Mouse (Mus musculus) CH12.LX (cell line): ENCODE results near the gene Galk1. TPM values are rescaled to one million over a fixed set of nuclear protein-coding genes. Genes with fewer than 3 reads are reported as not detected.

Experiments used
- DNase-seq: peaks from one replicate; pipeline ENCODE4 v3.0.0-alpha.2; 2013; ENCODE audit errors: extremely low read depth
- H3K27ac ChIP-seq: 2 replicates; pipeline ENCODE4 v1.5.1; 2012; ENCODE audit warnings: low read depth, mild to moderate bottlenecking, control low read depth, moderate library complexity; ENCODE audit not compliant: insufficient read depth
- H3K27me3 ChIP-seq: replicated peaks from 2 replicates; pipeline ENCODE3; 2012; ENCODE audit warnings: inconsistent platforms
- H3K36me3 ChIP-seq, 2 experiments: replicated peaks in 1 of 2; 2 replicates each; pipeline versions ENCODE3 to v1.6.1; 2012; ENCODE audit warnings: inconsistent platforms in 1 of 2, low read length in 1 of 2, mild to moderate bottlenecking in 1 of 2, mixed read lengths in 1 of 2, moderate library complexity in 1 of 2; ENCODE audit not compliant: control insufficient read depth in 1 of 2, insufficient read depth in 1 of 2
- H3K4me1 ChIP-seq, 2 experiments: 2 replicates each; pipeline ENCODE4 v1.6.1; 2012; ENCODE audit warnings: inconsistent platforms in 1 of 2, moderate library complexity in 1 of 2; ENCODE audit not compliant: insufficient read depth in 2 of 2, control insufficient read depth in 1 of 2
- H3K4me2 ChIP-seq: 2 replicates; pipeline ENCODE4 v1.6.1; 2012; ENCODE audit warnings: low read depth, mild to moderate bottlenecking, control low read depth; ENCODE audit not compliant: poor library complexity, insufficient read depth, severe bottlenecking
- H3K4me3 ChIP-seq, 3 experiments: fragments of 150-350 bp in 1 of 3; sonication (generic) in 1 of 3; replicated peaks in 1 of 3; 2 replicates each; pipeline versions ENCODE3 to v1.5.1; 2011 to 2012; ENCODE audit warnings: low read depth in 2 of 3, low read length in 2 of 3, mild to moderate bottlenecking in 2 of 3, moderate library complexity in 2 of 3, control low read depth in 1 of 3, improper control_type of control experiment in 1 of 3, inconsistent platforms in 1 of 3, mixed read lengths in 1 of 3; ENCODE audit not compliant: poor library complexity in 1 of 3
- H3K79me2 ChIP-seq: replicated peaks from 2 replicates; pipeline ENCODE4 v1.6.1; 2012; ENCODE audit warnings: mild to moderate bottlenecking, moderate library complexity; ENCODE audit not compliant: control insufficient read depth, poor library complexity, insufficient read depth, severe bottlenecking; ENCODE audit errors: extremely low read depth
- H3K9ac ChIP-seq: 2 replicates; pipeline ENCODE4 v1.6.1; 2012; ENCODE audit warnings: low read depth, mild to moderate bottlenecking, control low read depth, moderate library complexity; ENCODE audit not compliant: insufficient read depth
- H3K9me3 ChIP-seq: replicated peaks from 2 replicates; pipeline ENCODE3; 2012; ENCODE audit warnings: low read length, inconsistent platforms, mixed read lengths
- BHLHE40 ChIP-seq: IDR thresholded peaks from 2 replicates; pipeline ENCODE4 v1.6.1; 2011; ENCODE audit warnings: mild to moderate bottlenecking, low read depth, low read length, improper control_type of control experiment
- CHD1 ChIP-seq: IDR thresholded peaks from 2 replicates; pipeline ENCODE4 v1.6.1; 2012; ENCODE audit warnings: low read depth, low read length, improper control_type of control experiment, inconsistent platforms
- CTCF ChIP-seq, 2 experiments: IDR thresholded peaks in 1 of 2; conservative IDR thresholded peaks in 1 of 2; 2 replicates each; pipeline ENCODE4 v1.5.1; 2011 to 2012; ENCODE audit warnings: low read depth in 2 of 2, low read length in 2 of 2, improper control_type of control experiment in 1 of 2, inconsistent platforms in 1 of 2, mild to moderate bottlenecking in 1 of 2, moderate library complexity in 1 of 2
- E2F4 ChIP-seq: IDR thresholded peaks from 2 replicates; pipeline ENCODE4 v1.6.1; 2011; ENCODE audit warnings: low read depth, low read length, improper control_type of control experiment; ENCODE audit not compliant: insufficient replicate concordance
- ELF1 ChIP-seq: IDR thresholded peaks from 2 replicates; pipeline ENCODE4 v1.6.1; 2014; ENCODE audit warnings: low read depth, mild to moderate bottlenecking, inconsistent platforms, low read length, improper control_type of control experiment
- IRF4 ChIP-seq: IDR thresholded peaks from 2 replicates; pipeline ENCODE4 v1.6.1; 2014; ENCODE audit warnings: low read depth, mild to moderate bottlenecking, inconsistent platforms, low read length, improper control_type of control experiment
- JUN ChIP-seq: IDR thresholded peaks from 2 replicates; pipeline ENCODE4 v1.6.1; 2011; ENCODE audit warnings: low read depth, mild to moderate bottlenecking, low read length, improper control_type of control experiment, moderate library complexity; ENCODE audit not compliant: insufficient read depth
- JUND ChIP-seq: conservative IDR thresholded peaks from 2 replicates; pipeline ENCODE4 v1.6.1; 2011; ENCODE audit warnings: low read depth, low read length, improper control_type of control experiment
- MAX ChIP-seq: IDR thresholded peaks from 2 replicates; pipeline ENCODE4 v1.6.1; 2011; ENCODE audit warnings: low read length, improper control_type of control experiment
- MAZ ChIP-seq: IDR thresholded peaks from 2 replicates; pipeline ENCODE4 v1.6.1; 2012; ENCODE audit warnings: low read depth, mild to moderate bottlenecking, inconsistent platforms, low read length, improper control_type of control experiment, moderate library complexity
- RAD21 ChIP-seq: IDR thresholded peaks from 2 replicates; pipeline ENCODE4 v1.6.1; 2011; ENCODE audit warnings: low read depth, mild to moderate bottlenecking, low read length, improper control_type of control experiment, moderate library complexity
- SMC3 ChIP-seq: IDR thresholded peaks from 2 replicates; pipeline ENCODE4 v1.6.1; 2011; ENCODE audit warnings: low read depth, low read length, improper control_type of control experiment
- TCF12 ChIP-seq: IDR thresholded peaks from 2 replicates; pipeline ENCODE4 v1.6.1; 2014; ENCODE audit warnings: low read depth, mild to moderate bottlenecking, inconsistent platforms, low read length, improper control_type of control experiment
- USF1 ChIP-seq: IDR thresholded peaks from 2 replicates; pipeline ENCODE4 v1.6.1; 2014; ENCODE audit warnings: low read depth, mild to moderate bottlenecking, inconsistent platforms, low read length, improper control_type of control experiment
- ZNF384 ChIP-seq: IDR thresholded peaks from 2 replicates; pipeline ENCODE4 v1.6.1; 2012; ENCODE audit warnings: low read depth, low read length, improper control_type of control experiment, inconsistent platforms
- dilution Hi-C: fragments of 300-500 bp; cut with MboI; formaldehyde crosslinking; loops from 2 replicates; pipeline ENCODE4 v1.14.3; 2020; ENCODE audit warnings: low sequenced_read_pairs; ENCODE audit not compliant: extremely low pct_unique_long_range_greater_than_20kb, extremely low pct_ligation_motif_present
- in situ Hi-C: fragments of 300-500 bp; cut with MboI; formaldehyde crosslinking; loops from 3 replicates; pipeline ENCODE4 v1.14.3; 2019; ENCODE audit warnings: low sequenced_read_pairs, low pct_ligation_motif_present, low pct_unique_long_range_greater_than_20kb, mixed read lengths
- polyA plus RNA-seq: library from polyadenylated mRNA; unstranded; fragments of >175 nt; gene quantifications from 2 replicates; pipeline ENCODE4 v1.2.1, GENCODE M21; 2012; ENCODE audit warnings: low read depth; ENCODE audit not compliant: insufficient read length
- total RNA-seq, 2 experiments: library from RNA; depleted of rRNA; stranded (reverse); fragments of 300-350 nt in 1 of 2; fragments of >200 nt in 1 of 2; gene quantifications; 2 replicates each; pipeline ENCODE4 v1.2.3; 2012 to 2014

Gene Galk1
- total and polyA plus RNA-seq, 3 experiments: 263 to 413 (median 293) TPM

DNA sequence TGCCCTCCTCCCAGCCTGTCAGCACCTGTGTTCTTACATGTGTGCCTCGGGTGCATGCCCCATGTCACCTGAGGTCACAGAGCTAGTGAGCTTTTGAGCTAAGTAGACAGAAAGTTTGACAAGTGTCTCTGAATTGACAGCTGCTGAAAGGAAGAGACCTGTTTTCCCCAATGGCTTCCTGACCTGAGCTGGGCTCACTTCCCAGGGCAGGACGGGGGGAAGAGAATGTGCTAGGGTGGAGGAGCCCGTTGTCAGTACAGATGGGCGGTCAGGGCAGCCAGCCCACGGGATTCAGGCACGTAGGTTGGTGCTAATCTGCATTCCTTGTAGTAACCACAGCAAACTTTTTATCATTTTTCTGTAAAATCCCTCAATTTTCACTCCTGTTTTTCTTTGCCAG is 28.1 kb upstream of the Galk1 start:
- H3K27me3 ChIP-seq: no peaks in the 10 kb centered on the region
- no peak overlapping the region for H3K4me2 ChIP-seq
- peaks cover 52% of the 10 kb centered on the region for H3K79me2 ChIP-seq
- TF ChIP-seq ZNF384: no peak
- no peak overlapping the region for H3K4me3 ChIP-seq
- no peak overlapping the region for H3K9ac ChIP-seq
- dilution Hi-C loops (no loop called here), in situ Hi-C loops (no loop called here)
- peaks cover 7% of the 10 kb centered on the region for H3K9me3 ChIP-seq
- no peak for DNase-seq
- H3K27ac ChIP-seq: no peak overlapping the region
- peaks cover 44 to 82% of the 10 kb centered on the region in 2 experiments for H3K36me3 ChIP-seq
- no peaks in the 10 kb centered on the region for H3K4me1 ChIP-seq

DNA sequence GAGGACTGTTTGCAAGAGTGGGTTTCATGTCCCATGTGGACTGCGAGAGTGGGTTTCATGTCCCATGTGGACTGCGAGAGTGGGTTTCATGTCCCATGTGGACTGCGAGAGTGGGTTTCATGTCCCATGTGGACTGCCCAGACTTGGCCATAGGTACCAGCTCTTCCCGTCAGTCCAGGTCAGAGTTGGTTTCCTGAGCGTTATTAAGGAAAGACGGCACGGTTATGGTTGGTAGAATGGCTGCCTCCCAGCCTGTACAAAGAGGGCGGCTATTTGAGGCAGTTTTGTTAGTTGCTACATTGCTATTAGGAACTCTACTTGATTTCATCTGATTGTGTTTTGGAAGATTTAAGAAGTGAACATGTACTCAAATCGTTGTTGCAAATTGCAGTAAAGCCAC is 25.3 kb upstream of the Galk1 start:
- Histone ChIP-seq H3K9ac (no peak overlapping the region), H3K36me3 (peaks cover 37 to 75% of the 10 kb centered on the region in 2 experiments), H3K4me3 (no peak overlapping the region), H3K27me3 (no peaks in the 10 kb centered on the region), H3K9me3 (peaks cover 7% of the 10 kb centered on the region), H3K79me2 (peaks cover 70% of the 10 kb centered on the region), H3K4me2 (no peak overlapping the region), H3K27ac (no peak overlapping the region), H3K4me1 (peaks cover 0 to 9% of the 10 kb centered on the region in 2 experiments; a peak in 2 of 4 replicates)
- TF ChIP-seq MAX (no peak), TCF12 (no peak), IRF4 (no peak), USF1 (no peak), JUN (no peak), JUND (no peak), MAZ (no peak), CHD1 (no peak), CTCF (conservative IDR thresholded peaks at IDR 0.05 in 1 of 2, IDR thresholded peaks at IDR 0.05 in 1 of 2; ENCODE audit: low read depth in 2 of 2, low read length in 2 of 2) (no peak), RAD21 (no peak), ELF1 (no peak), E2F4 (no peak), BHLHE40 (no peak), SMC3 (no peak)
- dilution Hi-C loops: no loop called here
- in situ Hi-C loops: no loop called here
- no peak for DNase-seq

DNA sequence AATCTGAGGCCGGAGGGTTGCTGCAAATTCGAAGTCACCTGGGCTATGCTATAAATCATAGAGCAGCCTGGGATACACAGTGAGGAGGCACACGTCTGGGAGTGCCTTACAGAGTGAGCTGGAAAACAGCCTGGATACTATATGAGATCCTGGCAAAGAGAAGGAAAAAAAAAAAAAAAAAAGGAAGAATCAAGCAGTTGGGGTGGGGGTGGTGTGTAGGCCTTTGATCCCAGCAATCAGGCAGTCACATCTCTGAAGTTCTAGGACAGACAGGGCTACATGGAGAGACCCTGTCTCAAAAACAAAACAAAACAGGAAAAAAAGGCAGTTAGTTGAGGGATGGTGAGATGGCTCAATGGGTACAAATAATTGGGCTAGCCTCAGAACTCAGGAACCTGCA is 24.2 kb upstream of the Galk1 start:
- dilution Hi-C loops: no loop called here
- in situ Hi-C loops: no loop called here
- H3K4me1 ChIP-seq: peaks cover 0 to 19% of the 10 kb centered on the region in 2 experiments; a peak in 2 of 4 replicates
- H3K79me2 ChIP-seq: peaks cover 75% of the 10 kb centered on the region
- no peak for DNase-seq
- no peak overlapping the region for H3K27ac ChIP-seq
- no peak overlapping the region for H3K4me3 ChIP-seq
- TF ChIP-seq ZNF384: peak; percentile 18; the same call in 1 of the 2 replicates
- no peak for TF ChIP-seq TCF12
- no peak overlapping the region for H3K9ac ChIP-seq
- H3K27me3 ChIP-seq: no peaks in the 10 kb centered on the region
- H3K4me2 ChIP-seq: no peak overlapping the region
- H3K9me3 ChIP-seq: peaks cover 4% of the 10 kb centered on the region
- H3K36me3 ChIP-seq: peaks cover 30 to 71% of the 10 kb centered on the region in 2 experiments
